Mouse (Mus musculus) cerebellum, adult (tissue): ENCODE results near the gene Crip2.

ENCODE experiments used
- ATAC-seq: cut with Nextera tagmentation; 2 replicates; pipeline ENCODE4 v1.9.2; 2017; ENCODE audit warnings: mild to moderate bottlenecking, moderate library complexity, mixed read lengths; ENCODE audit not compliant: insufficient number of reproducible peaks, low FRiP score, low TSS enrichment

Gene Crip2

DNA sequence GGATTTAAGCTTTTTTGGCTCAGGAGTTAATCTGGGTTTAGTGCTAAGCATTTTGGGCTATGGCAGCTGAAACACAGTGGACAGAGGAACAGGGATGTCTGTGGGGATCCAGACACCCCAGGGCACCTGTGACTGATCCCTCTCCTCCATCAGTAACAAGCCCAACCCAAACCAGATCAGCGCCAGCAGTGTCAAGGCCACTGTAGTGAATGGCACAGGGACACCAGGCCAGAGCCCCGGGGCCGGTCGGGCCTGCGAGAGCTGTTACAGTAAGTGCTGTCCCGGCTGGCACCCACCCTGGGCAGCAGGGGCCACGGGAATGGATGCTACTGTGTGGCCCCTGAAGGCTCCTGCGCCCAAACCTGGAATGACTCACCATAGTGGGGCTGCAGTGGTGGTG, 9.3 kb upstream of the Crip2 start:
- ATAC-seq: no peak

DNA sequence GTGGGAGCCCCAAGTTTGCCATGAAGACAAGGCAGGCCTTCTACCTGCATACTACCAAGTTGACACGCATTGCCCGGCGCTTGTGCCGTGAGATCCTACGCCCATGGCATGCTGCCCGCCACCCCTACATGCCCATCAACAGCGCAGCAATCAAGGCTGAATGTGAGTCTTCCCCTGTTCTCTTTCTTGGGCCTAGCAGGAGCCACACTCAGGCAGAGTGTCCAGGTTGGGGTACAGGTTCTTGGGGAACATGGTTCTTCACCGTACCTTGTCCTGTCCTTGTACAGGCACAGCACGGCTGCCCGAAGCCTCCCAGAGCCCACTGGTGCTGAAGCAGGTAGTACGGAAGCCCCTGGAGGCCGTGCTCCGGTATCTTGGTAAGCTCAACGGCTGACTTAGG, 8.4 kb upstream of the Crip2 start:
- ATAC-seq: no peak

DNA sequence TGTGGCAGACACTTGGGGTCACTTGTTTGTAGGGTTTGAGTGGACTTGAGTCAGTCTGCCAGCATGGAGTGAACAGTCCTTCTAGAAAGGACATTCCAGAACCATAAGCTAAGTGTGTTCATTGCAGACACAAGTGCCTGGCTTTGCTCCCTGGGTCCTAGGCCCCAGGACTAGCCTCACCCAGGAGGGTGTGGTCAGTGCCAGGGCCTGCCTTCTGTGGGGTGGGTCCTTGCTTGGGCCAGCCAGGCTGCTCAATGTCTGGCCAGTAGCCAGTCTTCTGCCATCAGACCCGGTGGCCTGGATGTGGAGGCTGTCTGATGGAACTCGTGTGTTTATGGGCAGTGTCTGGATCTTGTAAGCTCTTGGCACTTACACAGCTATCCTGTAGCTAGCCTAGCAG, 7.5 kb upstream of the Crip2 start:
- ATAC-seq: no peak

DNA sequence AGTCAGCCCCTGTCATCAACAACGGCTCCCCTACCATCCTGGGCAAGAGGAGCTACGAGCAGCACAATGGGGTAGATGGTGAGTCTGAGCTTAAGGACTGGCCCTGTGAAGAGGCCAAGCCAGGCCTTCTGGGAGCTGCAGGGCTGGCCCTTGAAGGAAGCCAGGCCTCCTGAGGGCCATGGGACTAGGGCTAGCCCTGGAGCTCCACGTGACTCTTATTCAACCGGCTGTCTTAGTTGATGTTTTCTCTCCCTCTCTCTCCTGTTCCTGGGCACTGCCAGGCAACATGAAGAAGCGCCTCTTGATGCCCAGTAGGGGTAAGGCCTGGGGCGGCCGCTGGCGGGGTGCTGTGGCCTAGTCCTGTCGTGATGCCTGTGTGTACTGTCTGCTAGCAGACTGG, 6.8 kb upstream of the Crip2 start:
- no peak for ATAC-seq

DNA sequence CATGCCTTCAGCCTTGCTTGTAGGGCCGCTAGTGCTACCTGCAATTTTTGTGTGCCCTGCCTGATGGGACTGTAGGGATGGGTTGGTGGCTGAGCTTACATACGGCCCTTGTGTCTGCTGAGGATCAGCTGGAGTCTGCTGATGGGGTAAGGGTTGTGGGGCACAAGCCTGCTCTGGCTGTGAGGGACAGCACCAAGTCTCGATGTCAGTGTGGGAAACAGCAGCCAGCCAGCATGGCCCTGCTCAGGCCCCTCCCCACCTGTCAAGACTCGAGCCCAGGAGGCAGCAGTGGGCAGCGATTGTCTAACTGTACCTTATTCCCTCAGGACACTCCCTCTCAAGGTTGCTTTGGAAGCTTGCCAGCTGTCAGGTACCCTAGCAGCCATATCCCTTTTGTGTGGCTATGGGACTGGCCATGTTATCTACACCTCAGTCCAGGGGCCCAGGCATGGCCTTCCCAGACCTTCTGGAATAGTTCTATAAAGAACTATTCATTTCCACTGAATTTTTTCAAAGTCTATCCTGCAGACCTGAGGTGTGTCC, 6.1 kb upstream of the Crip2 start:
- no peak for ATAC-seq

DNA sequence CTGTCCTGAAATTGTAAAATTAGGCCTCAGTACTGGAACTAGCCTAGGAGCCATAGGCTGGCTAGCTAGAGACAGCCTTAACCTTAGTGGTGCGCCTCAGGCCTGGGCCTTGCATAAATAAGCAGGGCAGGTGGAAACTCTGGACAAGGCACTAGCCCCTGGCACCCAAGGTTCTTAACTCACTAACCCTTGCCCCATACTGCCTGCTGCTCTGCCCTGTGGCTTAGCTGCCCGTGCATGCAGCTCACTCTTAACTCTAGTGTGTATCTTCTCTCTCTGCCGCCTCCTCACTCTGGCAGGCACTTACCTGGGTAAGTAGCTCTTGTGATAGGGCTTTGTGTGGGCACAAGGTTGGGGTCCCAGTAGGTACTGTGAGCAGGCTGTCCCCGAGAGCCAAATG, 5.5 kb upstream of the Crip2 start:
- no peak for ATAC-seq

DNA sequence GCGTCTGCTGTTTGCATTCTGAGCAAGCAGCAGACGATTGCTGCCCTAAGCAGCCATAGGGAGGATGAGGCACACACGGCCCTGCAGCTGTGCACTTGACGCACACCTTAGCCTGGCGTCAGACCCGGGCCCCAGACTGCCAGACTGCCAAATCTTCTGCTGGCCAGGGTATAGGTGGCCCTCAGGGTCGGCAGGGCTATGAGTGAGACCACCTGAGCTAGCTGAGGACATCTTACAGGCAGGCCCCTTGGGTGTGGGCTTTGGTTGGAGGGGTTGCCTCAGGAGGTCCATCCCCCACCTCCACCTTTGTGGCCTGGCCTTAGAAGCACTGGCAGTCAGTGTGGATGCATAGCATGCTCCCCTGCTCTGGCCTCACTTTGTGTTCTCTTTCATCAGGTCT, 4.6 kb upstream of the Crip2 start:
- no peak for ATAC-seq

DNA sequence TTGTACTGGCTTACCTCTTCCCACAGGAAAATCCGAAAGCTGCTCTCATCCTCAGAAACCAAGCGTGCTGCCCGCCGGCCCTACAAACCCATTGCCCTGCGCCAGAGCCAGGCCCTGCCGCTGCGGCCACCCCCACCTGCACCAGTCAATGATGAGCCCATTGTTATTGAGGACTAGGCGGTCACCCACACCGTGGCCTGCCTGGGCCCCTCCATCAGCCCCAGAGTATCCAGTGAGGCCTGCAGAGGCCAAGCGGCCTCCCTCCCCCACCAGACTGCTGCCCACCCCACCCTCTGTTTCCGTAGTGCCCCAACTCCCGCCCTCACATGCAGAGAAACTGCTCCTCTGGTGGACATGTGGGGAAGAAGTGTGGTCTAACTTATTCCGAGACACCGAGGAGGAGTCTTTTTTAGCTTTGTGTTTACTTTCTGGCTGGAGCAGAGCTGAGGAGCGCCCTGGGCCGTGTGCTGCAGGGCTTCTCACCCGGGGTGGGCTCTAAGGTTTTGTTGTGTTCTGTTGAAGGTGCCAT, 3.5 kb upstream of the Crip2 start:
- ATAC-seq: no peak

DNA sequence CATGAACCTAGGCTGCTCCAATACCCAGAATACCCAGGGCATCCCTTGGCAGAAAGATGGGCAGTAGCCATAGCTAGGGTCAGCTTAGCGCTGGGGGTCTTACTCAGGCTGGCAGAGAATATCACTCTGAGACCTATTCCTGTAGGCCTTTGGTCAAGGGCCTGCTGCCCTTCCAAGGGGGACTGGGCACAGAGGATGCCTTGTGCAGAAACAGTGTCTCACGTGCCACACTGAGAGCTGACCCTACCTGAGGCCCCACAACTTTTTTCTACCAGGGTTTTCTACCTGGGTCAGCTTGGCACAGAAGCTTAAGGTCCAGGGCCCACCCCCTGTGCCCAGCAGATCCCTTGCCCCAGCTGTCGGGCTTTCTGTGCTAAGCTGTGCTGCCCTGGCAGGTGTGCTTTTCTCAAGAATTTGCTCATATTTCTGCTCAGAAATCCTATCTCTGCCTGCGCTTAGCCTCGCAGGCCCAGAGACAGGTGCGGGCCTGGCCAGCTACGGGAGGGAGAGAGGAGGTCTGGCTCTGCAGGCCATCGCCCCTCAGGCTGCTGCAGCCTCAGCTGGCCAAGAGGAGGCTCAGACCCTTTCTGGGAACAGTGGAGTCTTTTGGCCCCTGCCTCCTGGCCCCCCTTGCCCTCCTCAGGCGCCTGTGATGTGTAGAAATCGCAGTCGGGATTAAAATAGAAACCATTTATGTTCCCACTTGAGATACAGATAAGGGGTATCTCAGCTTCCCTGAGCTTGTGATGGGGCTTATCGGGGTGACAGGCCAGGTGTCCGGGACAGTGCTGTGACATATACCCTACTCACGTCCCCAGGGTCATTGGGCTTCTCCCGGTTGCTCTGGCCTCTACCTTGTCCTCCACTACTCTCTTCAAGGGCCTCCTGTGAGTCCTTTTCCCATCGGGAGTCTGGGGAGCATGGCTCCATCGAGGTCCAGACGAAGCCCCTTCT, 2.5 kb upstream of the Crip2 start:
- no peak for ATAC-seq

DNA sequence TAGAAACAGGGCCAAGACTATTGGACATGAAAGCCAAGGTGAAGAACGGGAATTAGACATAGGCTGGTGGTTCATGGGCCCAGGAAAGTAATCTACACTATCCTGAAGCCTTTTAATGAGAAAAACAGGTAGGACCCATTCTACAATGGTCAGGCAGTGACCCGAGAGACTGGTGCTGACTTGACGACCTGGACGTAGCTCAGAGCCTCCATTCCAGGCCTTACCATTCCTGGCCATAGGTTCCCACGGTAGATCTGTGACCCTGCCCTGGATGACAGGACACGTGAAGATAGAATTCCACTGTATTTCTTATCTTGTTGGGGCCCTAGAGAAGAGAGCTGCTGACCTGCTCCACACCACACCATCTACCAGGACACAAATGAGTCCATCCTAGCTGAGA, 1.7 kb upstream of the Crip2 start:
- no peak for ATAC-seq

DNA sequence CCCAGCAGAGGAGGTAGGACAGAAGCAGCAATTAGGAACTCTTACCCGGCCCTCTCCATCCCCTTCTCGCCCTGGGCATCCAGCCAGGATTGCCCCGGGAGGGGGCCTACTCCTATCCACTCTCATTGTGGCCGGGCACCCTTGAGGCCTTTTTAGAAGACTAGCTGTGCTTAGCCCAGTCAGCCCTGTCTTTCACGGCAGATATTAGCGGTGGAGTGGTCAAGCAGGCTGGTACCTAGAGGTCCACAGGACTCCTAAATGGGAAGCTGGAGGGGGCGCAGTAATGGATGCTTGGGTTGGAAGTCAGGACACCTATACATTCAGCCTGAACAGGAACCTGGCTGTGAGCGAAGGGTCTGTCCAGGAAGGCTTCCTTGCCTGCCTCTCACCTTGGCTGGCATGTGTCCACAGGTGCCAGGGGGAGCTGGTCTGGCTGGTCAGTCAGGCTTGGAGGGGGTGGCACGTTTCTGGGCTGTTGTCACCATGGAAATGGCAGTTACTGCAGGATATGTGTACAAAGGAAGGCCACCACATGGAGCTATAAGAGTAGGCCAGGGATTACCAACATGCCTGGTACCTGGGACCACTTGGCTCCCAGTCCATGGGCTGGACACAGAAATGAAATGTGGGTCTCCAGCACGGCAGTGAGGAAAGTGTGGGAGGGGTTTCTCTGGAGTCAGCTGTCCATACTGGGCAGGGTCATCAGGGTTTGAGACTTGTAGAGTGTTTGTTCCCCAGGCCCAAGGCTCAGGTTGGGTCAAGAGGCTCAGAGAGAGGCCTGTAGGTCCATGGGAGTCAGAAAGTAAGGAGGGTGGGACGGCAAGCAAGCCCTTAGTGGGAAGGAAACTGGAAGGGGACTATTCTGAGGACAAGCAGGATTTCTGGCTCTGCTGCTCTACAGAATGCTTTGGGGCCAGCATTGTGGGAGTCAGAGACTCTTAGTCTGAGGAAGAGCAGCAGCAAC, 853 bp upstream of the Crip2 start:
- no peak for ATAC-seq

DNA sequence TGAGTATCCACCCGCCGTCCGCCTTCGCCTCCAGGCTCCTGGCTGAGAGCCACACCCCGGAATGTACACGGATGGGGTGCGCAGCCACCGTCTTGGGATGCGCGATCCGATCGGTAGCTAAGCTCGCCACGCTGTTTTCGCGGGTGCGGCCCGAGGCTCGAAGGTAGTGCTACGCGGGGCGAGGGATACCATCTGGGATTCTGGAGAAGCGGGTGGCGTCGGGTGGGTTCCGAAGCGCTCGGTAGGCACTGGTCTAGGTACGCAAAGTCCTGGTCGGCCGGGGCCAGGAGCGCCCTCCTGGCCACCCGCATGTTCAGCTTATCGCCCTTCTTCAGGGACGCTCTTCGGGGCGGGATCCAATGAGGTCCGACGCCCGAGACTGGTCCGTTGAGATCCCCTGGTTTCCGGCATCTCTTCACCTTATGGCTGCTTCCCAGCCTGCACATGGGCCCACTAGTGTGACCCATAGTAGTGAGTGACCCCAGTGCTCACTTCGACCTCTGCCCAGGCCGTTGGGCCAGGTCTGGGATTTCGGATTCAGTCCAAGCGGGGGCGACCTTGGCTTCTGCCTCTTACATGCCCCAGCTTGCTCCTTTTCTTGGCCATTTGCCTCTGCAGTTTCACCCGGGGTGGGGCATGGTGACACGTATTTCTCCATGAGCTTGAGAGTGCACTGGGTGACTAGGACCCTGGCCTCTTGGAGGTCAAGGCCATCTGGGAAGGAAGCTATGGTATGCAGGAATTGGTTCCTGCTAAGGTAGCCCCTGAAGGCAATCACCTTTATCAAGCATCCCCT, 778 bp downstream of the Crip2 start:
- ATAC-seq: no peak

DNA sequence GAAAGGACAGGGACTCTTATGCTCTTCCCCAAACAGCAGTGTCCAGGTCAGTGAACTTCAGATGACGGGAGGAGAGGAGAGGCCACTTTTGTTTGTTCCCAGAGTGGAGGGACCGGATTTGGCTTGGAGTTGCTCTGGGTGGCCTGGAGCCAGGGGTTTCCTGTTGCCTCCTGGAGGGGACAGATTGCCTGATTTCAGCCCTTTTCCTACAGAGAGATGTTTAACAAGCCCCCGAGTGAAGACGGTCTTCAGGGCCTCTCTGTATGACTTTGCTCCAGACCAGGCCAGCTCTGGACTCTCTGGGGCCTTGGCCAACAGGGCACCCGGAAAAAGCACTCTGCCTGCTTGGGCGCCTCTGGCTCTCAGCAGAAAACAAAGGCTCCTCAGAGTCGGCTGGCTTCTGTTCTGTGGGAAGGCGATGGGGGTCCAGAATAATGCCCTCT, 1.5 kb downstream of the Crip2 start:
- ATAC-seq: no peak

DNA sequence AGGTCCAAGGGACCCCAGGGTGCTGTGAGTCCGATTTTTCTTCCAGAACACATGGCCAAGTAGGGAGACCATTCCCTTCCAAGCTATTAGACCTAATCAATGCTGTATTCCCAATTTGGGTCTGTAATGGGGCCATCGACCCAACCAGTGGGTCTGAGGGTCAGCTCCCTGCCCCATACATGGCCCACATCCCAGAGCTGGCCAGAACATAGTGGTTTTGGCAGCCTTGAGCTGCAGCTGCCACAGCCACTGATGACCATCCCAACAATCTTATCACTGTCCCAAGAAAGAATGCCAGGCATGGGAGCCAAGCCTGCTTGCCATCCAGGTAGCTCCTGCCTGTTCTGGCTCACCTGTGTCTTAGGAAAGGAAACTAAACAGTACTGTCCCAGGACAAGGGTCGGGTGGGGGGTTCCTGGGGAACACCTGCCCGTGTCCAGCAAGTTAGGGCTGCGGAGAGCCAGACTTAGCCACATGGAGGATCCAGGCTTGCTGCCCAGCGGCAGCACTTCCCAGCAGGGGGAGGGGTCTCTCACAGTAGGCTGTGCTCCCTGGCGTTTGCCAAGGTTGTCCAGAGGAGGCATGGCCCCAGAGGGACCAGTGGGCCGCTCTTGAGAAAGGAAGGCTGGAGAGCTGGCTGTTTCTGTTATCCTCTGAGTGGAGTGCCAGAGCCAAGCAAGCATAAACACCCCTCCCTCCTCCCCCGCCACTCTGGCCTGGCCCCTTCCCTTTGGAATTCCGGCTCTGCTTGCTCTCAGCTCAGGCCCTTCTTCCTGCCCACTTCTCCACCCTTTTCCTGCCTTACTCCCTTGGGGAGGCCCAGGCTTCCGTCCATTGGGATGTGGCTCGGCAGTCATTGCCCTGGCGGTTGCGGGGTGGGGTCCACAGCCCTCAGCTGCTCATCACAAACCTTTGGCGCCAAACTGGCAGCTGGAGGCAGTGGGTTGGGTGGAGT, 2.3 kb downstream of the Crip2 start:
- ATAC-seq: no peak

DNA sequence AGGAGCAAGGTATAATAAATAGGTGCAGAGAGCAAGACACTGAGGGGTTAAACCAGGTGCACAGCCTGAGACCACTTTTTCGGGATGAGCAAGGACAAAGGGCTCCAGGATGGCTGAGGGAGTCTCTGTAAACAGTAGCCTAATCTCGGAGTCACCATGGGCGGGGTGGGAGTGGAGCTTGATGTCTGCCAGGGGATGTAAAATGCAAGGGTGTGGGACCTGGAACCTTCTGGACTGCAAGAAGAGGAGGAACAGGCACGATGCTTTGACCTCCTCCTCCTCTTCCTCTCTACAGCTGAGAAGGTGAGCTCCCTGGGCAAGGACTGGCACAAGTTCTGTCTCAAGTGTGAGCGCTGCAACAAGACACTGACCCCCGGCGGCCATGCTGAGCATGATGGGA, 3.1 kb downstream of the Crip2 start:
- no peak for ATAC-seq

DNA sequence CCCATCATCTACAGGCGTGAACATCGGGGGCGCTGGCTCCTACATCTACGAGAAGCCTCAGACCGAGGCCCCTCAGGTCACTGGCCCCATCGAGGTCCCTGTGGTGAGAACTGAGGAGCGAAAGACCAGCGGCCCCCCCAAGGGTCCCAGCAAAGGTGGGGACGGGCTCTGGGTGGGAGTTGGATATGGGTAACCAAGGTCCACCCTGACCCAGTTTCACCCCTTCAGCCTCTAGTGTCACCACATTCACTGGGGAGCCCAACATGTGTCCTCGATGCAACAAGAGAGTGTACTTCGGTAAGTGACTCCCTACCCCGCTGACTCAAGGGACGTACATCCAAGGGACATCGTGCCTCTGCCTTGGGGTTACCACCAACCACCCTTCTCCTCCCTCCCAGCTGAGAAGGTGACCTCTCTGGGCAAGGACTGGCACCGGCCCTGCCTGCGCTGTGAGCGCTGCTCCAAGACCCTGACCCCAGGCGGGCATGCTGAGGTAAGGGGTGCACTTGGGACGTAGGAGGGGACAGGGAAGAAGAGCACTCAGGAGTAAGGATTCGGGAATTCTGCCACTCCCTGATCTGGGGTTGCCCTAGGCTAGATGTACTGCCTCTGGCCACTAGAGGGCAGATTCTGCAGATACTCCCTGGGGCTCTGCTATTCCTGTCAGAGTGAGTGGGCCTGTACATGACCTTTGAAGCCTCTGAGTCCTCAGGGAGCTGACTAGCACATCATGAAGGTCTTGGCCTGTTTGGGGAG, 4.1 kb downstream of the Crip2 start:
- ATAC-seq: no peak

DNA sequence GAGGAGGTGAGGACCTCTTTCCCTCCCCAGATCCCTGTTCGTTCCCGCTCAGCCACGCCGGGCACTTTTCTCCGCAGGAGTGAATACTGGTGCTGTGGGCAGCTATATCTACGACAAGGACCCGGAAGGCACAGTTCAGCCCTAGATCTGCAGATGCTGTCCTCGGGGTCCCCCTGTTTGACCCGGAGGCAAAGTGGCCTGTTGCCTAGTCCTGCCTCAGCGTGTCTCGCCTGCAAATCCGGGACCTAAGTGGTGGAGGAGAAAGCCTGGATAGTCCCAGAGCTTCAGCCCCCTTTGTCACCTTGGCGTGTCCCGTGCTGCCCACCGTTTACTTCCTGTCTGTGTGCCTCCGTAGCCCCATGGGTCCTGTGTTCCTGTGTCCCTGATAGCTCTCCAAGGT, 4.8 kb downstream of the Crip2 start:
- no peak for ATAC-seq

DNA sequence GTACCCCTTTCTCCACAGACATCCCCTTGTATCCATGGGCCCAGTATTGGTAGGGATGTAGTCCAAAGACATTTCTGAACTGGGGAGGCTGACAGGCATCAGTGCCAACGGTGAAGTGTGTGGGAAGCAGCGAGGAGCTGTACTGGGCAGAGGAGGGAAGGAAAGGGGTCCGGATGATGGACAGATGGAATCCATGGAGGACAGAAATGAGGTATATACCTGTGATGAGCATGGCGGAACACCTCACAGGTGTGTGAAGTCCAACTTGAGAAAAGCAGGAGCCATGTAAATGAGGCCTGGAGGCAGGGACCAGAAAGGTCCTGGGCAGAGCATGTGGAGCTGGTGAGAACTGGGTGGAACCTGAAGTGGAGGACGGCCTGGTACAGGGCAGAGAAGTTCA, 5.6 kb downstream of the Crip2 start:
- no peak for ATAC-seq
